Mouse (Mus musculus) erythroblast, embryonic 14.5 days (primary cell): ENCODE data around the gene Mx1. TPM values are rescaled to one million over a fixed set of nuclear protein-coding genes. Genes with fewer than 3 reads are reported as not detected.

Source experiments
- H3K27me3 ChIP-seq: 2 replicates; pipeline ENCODE4 v1.6.1; 2012; ENCODE audit warnings: inconsistent platforms; ENCODE audit not compliant: control insufficient read depth
- H3K36me3 ChIP-seq: 2 replicates; pipeline ENCODE4 v1.6.1; 2012; ENCODE audit warnings: mild to moderate bottlenecking, inconsistent platforms; ENCODE audit not compliant: control insufficient read depth
- H3K4me1 ChIP-seq: 2 replicates; pipeline ENCODE4 v1.6.1; 2012; ENCODE audit warnings: inconsistent platforms; ENCODE audit not compliant: control insufficient read depth
- H3K4me3 ChIP-seq: replicated peaks from 2 replicates; pipeline ENCODE3; 2012; ENCODE audit warnings: moderate library complexity, mild to moderate bottlenecking, inconsistent platforms
- H3K9me3 ChIP-seq: 2 replicates; pipeline ENCODE4 v1.6.1; 2012; ENCODE audit warnings: low read length, inconsistent platforms, mixed read lengths; ENCODE audit not compliant: control insufficient read depth
- GATA1 ChIP-seq: IDR thresholded peaks from 2 replicates; pipeline ENCODE4 v1.6.1; 2012; ENCODE audit warnings: low read length, inconsistent platforms, mixed read lengths
- TAL1 ChIP-seq: IDR thresholded peaks from 3 replicates; pipeline ENCODE4 v1.6.1; 2012; ENCODE audit warnings: low read length, inconsistent platforms, mixed read lengths
- polyA plus RNA-seq: library from polyadenylated mRNA; stranded (reverse); fragments of >175 nt; gene quantifications from 2 replicates; pipeline ENCODE4 v1.2.3, GENCODE M21; 2012

Mx1 gene
- polyA plus RNA-seq, 1 experiment: not detected

DNA sequence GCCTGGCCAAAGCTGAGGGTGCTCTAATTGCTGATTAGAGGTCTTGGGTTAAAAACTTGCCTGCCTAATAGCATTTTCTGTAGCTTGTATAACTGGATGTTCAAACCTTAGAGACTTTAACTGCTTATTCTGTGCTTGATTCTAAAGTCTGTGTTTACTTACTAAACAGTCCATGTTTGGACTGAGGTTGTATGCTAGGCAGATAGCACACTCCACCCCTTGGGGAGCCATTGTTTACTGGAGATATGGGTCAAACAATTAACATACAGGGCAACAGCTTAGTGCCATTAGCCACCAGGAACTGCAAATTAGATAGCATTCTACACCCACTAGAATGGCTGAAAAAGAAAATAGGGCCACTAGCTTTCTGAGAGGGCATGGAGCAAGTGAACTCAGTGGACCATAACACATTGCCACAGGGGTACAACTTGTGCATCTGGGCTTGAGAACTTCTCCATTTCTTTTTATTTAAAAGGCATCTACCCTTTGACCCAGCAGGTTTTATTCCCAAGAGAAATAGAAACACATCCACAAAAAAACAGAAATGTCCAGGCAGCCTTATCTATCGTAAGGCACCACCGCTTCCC lies 64.7 kb downstream of the Mx1 start:
- H3K27me3 ChIP-seq: no peaks in the 10 kb centered on the region
- H3K9me3 ChIP-seq: no peaks in the 10 kb centered on the region
- TF ChIP-seq GATA1 (no peak), TAL1 (no peak)
- H3K4me1 ChIP-seq: no peaks in the 10 kb centered on the region
- H3K4me3 ChIP-seq: no peak overlapping the region
- H3K36me3 ChIP-seq: no peaks in the 10 kb centered on the region

Other genes with a start within 250 kb of the Mx1 start
- gene Bace2, start 106.2 kb downstream of the Mx1 start, polyA plus RNA-seq: not detected in 2 replicates
- gene Fam3b, start 51.9 kb upstream of the Mx1 start, polyA plus RNA-seq: 0.08 TPM in 1 of 2 replicates, not detected in the other
- gene Tmprss2, start 148.3 kb upstream of the Mx1 start, polyA plus RNA-seq: 0.02 TPM in 1 of 2 replicates, not detected in the other